Mouse (Mus musculus) cortical plate, adult 2 months (tissue): ENCODE measurements around the gene Itga3. TPM values are rescaled to one million over a fixed set of nuclear protein-coding genes. Genes with fewer than 3 reads are reported as not detected.
A peak's percentile ranks its signal among the peaks of the same experiment; 100 is the strongest.
"Not testable (repeated sequence)": the region's sequence is repeated elsewhere in the genome, so short reads cannot be mapped to it uniquely, and the experiment has no call there.

ENCODE experiments used
- H3K27ac ChIP-seq: fragments of 200-500 bp; 2 replicates; pipeline ENCODE4 v1.5.1; 2012; ENCODE audit warnings: low read length, control low read depth, inconsistent platforms; ENCODE audit not compliant: insufficient read depth
- H3K4me1 ChIP-seq: fragments of 200-500 bp; 2 replicates; pipeline ENCODE4 v1.6.1; 2011; ENCODE audit warnings: low read length; ENCODE audit not compliant: control insufficient read depth, insufficient read depth
- H3K4me3 ChIP-seq: fragments of 200-500 bp; 2 replicates; pipeline ENCODE4 v1.5.1; 2011; ENCODE audit warnings: mild to moderate bottlenecking, low read length, control low read depth; ENCODE audit not compliant: insufficient read depth
- CTCF ChIP-seq: fragments of 200-500 bp; IDR thresholded peaks from 2 replicates; pipeline ENCODE4 v1.5.1; 2011; ENCODE audit warnings: mild to moderate bottlenecking, control low read depth, low read length; ENCODE audit not compliant: insufficient read depth; ENCODE audit errors: extremely low read depth
- POLR2A ChIP-seq: fragments of 200-500 bp; IDR thresholded peaks from 2 replicates; pipeline ENCODE4 v1.6.1; 2011; ENCODE audit warnings: mild to moderate bottlenecking, low read length, control low read depth; ENCODE audit not compliant: insufficient read depth; ENCODE audit errors: extremely low read depth
- polyA plus RNA-seq: library from polyadenylated mRNA; depleted of rRNA; stranded (reverse); fragments of >200 nt; gene quantifications from 2 replicates; pipeline ENCODE4 v1.2.3, GENCODE M21; 2012

The Itga3 gene
- polyA plus RNA-seq, 1 experiment: 15.3 TPM

DNA sequence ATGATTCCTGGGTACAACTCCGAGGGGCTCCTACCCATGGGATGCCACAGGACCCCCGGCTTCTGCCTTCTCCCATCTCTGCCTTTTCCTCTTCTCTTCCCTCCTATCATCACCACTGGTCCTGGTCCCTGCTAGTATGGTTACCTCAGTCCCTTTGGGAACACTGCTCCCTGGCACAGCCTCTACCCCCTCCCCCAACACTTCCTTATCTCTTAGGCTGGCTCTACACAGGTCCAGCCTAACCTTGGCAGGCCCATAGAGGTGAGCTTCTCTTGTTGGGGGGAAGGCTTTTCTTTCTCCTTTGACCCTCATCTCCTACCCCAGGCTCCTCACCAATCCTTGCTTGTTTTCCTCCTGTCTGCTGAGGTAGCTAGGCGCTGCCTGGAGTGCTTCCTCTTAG, 61.1 kb downstream of the Itga3 start:
- H3K4me3 ChIP-seq: no peak overlapping the region
- 0 out of 2 replicates have a peak, but pooled peaks cover 1% of the 10 kb centered on the region for H3K4me1 ChIP-seq
- no peak overlapping the region for H3K27ac ChIP-seq
- TF ChIP-seq CTCF (no peak), POLR2A (no peak)

DNA sequence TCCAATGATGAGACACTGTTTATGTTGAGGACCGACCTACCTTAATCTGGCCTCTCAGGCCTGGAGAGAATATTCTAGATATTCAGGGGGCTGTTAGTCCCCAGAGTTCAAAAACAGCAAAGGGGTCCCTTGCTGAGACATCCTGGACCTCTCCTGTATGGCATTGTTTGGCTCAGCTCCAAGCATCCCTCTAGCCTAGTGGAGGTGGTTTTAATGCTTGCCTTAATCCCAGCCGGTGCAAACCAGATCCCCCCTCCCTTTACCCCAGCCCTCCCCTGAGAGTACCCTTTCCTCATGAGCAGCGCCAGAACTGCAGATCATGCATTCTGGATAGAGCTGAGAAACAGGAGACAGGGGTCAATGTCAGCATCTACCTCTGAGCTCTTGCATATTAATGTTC, 64.1 kb downstream of the Itga3 start:
- TF ChIP-seq POLR2A: no peak
- TF ChIP-seq CTCF: no peak
- H3K4me1 ChIP-seq: 0 out of 2 replicates have a peak, but pooled peaks cover 1% of the 10 kb centered on the region
- no peak overlapping the region for H3K4me3 ChIP-seq
- no peak overlapping the region for H3K27ac ChIP-seq

GRCm38 (mm10) chr11:95012075-95012474, 64.5 kb downstream of the Itga3 start:
- no peak overlapping the region for H3K27ac ChIP-seq
- H3K4me3 ChIP-seq: no peak overlapping the region
- H3K4me1 ChIP-seq: 0 out of 2 replicates have a peak, but pooled peaks cover 1% of the 10 kb centered on the region
- TF ChIP-seq CTCF (no peak), POLR2A (no peak)

GRCm38 (mm10) chr11:95011416-95011815, 65.2 kb downstream of the Itga3 start:
- peak overlapping the region; percentile 50 for H3K4me3 ChIP-seq
- H3K4me1 ChIP-seq: peaks cover 4% of the 10 kb centered on the region; the same call in 1 of the 2 replicates
- TF ChIP-seq POLR2A (no peak), CTCF (no peak)
- H3K27ac ChIP-seq: no peak overlapping the region

GRCm38 (mm10) chr11:95010841-95011403, 65.7 kb downstream of the Itga3 start:
- not testable (repeated sequence) for H3K27ac ChIP-seq, H3K4me1 ChIP-seq
- peak overlapping the region; percentile 50 for H3K4me3 ChIP-seq

DNA sequence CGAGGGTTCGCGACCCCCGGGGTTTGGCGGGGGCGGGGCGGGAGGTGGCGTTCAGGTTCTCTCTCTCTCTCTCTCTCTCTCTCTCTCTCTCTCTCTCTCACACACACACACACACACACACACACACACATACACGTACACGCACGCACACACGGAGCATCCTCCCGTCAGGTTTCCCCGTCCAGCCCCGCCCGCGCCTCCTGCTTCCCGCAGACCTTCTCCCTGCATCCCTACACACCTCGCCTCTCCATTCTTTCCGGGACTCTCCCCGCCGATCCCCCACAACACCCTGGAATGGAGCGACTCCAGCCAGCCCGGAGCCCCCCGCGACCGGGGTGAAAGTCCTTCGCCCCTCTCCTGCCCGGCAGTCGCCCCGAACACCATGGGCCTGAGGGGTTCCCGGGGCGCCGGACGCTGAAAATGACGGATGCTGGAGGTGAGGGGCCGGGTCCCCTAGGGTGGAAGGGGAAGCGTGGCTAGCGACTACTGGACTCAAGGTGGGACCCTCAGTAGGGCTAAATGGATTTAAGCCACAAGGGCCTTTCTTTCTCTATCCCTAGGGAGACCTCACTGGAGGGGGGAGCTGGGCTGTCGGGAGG, 66.4 kb downstream of the Itga3 start:
- no peak overlapping the region for H3K27ac ChIP-seq
- no peak for TF ChIP-seq CTCF
- no peak for TF ChIP-seq POLR2A
- peak overlapping the region; percentile 50 for H3K4me3 ChIP-seq
- peaks cover 4% of the 10 kb centered on the region; the same call in 1 of the 2 replicates for H3K4me1 ChIP-seq

DNA sequence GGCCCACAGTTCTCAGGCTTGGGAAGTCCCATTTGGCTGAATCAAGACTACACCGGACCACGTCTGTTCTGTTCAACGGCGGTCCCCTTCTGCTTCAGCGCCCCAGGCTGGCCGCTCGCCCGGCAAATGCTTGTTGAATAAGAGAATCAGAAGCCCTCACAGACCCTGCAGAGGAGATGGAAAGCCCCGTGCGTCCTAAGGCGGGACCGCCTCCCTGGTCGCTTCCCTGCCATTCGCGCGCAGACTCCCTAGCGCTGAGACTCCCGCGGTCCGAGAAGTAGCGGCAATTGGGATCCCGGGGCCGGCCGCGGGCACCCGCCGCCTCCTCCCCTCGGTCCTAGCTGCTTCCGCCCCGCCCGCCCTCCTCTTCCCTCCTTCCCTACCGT, 67.0 kb downstream of the Itga3 start, which contains the start of gene Samd14:
Gene Samd14 (plus strand): TSS at position 251 of the 386 bp plus-strand sequence.
- H3K4me1 ChIP-seq: peaks cover 4% of the 10 kb centered on the region; the same call in 1 of the 2 replicates
- H3K27ac ChIP-seq: no peak within 1 kb of the TSS
- peak within 1 kb of the TSS; percentile 50 for H3K4me3 ChIP-seq
- TF ChIP-seq POLR2A (peak; percentile 46; the same call in 1 of the 2 replicates), CTCF (no peak)

GRCm38 (mm10) chr11:95008661-95009628, 67.7 kb downstream of the Itga3 start:
- TF ChIP-seq POLR2A (no peak), CTCF (no peak)
- peak overlapping the region; percentile 50 for H3K4me3 ChIP-seq
- peaks cover 4% of the 10 kb centered on the region; the same call in 1 of the 2 replicates for H3K4me1 ChIP-seq
- H3K27ac ChIP-seq: no peak overlapping the region

DNA sequence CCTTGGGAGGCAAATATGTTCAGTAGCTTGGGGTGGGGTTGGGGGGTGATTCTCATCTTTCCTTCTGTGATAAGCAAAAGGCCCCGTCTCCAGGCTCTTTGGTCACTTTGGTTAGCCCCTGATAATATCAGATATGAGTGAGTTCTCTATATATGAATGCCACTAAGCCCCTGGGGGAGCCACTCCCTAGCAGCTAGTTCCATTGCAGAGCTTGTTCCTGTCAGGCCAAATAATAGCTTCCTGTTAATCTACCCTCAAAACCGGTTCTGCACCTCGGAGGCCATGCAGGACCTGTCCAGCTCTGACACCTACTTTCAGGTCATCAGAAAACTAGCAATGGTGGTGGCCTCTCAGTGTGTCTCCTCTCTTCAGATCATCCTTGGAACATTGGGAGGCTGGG, 69.2 kb downstream of the Itga3 start:
- peaks cover 4% of the 10 kb centered on the region; the same call in 1 of the 2 replicates for H3K4me1 ChIP-seq
- H3K27ac ChIP-seq: no peak overlapping the region
- H3K4me3 ChIP-seq: no peak overlapping the region
- TF ChIP-seq CTCF (no peak), POLR2A (no peak)

DNA sequence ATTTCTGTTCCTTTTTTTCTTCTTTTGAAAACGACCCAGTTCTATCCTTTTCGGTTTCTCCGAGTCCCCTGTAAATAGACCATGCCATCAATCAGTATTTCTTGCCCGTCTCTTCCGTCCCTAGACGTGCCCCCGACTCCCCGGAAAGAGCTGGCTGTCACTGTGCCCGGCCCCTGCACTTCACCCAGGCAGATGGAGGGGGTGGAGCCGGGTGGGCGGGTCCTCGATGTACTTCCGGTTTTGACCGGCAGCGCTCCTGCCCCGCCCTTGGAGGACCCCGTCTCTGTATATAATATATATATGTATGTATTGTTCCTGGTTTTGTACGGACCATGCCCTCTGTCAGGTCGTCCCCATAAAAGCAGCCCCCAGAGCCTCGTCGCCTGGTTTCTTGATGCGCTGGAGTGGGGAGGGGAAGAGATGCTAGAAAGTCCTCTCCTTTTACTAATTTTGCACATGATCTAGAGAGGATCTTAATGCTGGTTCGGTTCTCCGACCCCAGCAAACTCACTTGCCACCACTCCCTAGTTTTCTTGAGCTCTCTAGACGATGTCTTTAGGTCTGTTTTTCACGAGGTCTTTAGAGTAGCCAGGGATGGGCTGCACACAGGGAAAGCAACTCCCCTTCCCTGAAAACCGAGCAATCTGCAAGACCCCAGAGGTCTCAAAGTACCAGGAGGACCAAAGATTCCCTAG, 69.9 kb downstream of the Itga3 start:
- Histone ChIP-seq H3K27ac (no peak overlapping the region), H3K4me3 (peak overlapping the region; percentile 27), H3K4me1 (peaks cover 4% of the 10 kb centered on the region; the same call in 1 of the 2 replicates)
- peak; percentile 13; the same call in 1 of the 2 replicates for TF ChIP-seq POLR2A
- TF ChIP-seq CTCF: no peak
